Mouse (Mus musculus): ENCODE results near the gene Farp1. TPM values are rescaled to one million over a fixed set of nuclear protein-coding genes. Genes with fewer than 3 reads are reported as not detected.

Gene Farp1
- polyA plus RNA-seq, 1 experiment, result 42.6 TPM

DNA sequence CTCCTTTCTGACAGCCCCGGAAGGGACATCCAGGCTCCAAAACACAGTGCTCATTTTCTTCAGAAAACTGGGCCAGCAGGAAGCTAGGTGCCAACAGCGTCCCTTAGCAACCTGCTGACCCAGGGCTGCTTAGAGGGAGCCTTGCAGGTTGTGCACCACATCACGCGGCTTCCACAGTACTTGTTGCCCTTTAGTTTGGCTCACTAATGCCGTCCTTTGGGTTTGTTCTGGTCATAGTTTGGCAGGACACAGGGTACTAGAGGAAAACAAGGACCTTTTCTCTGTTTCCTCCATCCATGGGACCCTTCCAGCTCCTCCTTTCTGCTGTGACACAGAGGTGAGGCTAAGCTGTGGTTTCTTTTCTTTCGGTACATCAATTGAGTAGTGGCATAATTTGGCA lies 78.8 kb downstream of the Farp1 start:
- Histone ChIP-seq H3K79me2 (ENCODE audit: control insufficient read depth, insufficient read depth) (peaks cover 85% of the 10 kb centered on the region), H3K27me3 (ENCODE audit: control insufficient read depth, insufficient read depth, insufficient read length) (no peaks in the 10 kb centered on the region), H3K36me3 (ENCODE audit: control insufficient read depth, insufficient read depth) (peaks cover 18% of the 10 kb centered on the region), H3ac (ENCODE audit: control insufficient read depth, insufficient read length, low read depth) (no peak overlapping the region), H3K79me3 (ENCODE audit: low read depth) (peaks cover 25% of the 10 kb centered on the region), H3K4me3 (ENCODE audit: insufficient read depth, poor library complexity, severe bottlenecking) (no peak overlapping the region)
- TF ChIP-seq USF1 (IDR thresholded peaks at IDR 0.05; ENCODE audit: low read depth) (no peak), MAX (IDR thresholded peaks at IDR 0.05) (no peak), FOSL1 (IDR thresholded peaks at IDR 0.05; ENCODE audit: insufficient read depth, low read length, poor library complexity, severe bottlenecking) (no peak), MYOD1 (IDR thresholded peaks at IDR 0.05; ENCODE audit: control insufficient read depth, insufficient read length, low read depth) (no peak), CEBPB (IDR thresholded peaks at IDR 0.05; ENCODE audit: low read depth) (no peak), MYOG (IDR thresholded peaks at IDR 0.05; ENCODE audit: control insufficient read depth, extremely low read depth, insufficient read length) (no peak), CTCF (IDR thresholded peaks at IDR 0.05; ENCODE audit: control insufficient read depth, insufficient read depth, insufficient read length) (no peak)

GRCm38 (mm10) chr14:121116696-121117095 lies 81.7 kb downstream of the Farp1 start:
- H3K79me2 ChIP-seq (ENCODE audit: control insufficient read depth, insufficient read depth), result peaks cover 77% of the 10 kb centered on the region
- no peak overlapping the region for H3ac ChIP-seq (ENCODE audit: control insufficient read depth, insufficient read length, low read depth)
- H3K79me3 ChIP-seq (ENCODE audit: low read depth), result peaks cover 12% of the 10 kb centered on the region
- TF ChIP-seq MYOG (IDR thresholded peaks at IDR 0.05; ENCODE audit: control insufficient read depth, extremely low read depth, insufficient read length) (no peak), FOSL1 (IDR thresholded peaks at IDR 0.05; ENCODE audit: insufficient read depth, low read length, poor library complexity, severe bottlenecking) (no peak), MYOD1 (IDR thresholded peaks at IDR 0.05; ENCODE audit: control insufficient read depth, insufficient read length, low read depth) (no peak), MAX (IDR thresholded peaks at IDR 0.05) (no peak), USF1 (IDR thresholded peaks at IDR 0.05; ENCODE audit: low read depth) (no peak), CEBPB (IDR thresholded peaks at IDR 0.05; ENCODE audit: low read depth) (no peak), CTCF (IDR thresholded peaks at IDR 0.05; ENCODE audit: control insufficient read depth, insufficient read depth, insufficient read length) (no peak)
- H3K27me3 ChIP-seq (ENCODE audit: control insufficient read depth, insufficient read depth, insufficient read length), result no peaks in the 10 kb centered on the region
- H3K4me3 ChIP-seq (ENCODE audit: insufficient read depth, poor library complexity, severe bottlenecking), result no peak overlapping the region
- H3K36me3 ChIP-seq (ENCODE audit: control insufficient read depth, insufficient read depth), result peaks cover 36% of the 10 kb centered on the region

DNA sequence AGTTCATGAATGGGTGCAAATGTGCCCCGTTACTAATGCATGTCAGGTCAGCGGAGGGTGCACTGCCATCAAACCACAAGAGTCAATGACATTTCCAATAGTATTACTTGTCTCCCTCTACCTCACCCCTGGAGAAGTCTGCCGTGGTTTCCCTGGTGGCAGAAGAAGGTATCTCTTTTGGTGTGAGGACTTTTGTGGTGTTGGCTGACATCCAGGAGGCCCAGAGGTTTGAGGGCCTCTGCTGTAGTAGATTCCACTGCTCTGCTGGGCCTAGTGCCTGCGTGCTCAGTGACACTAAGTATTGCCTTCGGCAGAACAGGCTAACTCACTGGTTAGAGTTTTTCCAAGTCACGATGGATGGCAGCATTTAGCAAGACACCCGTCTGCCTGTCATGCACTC lies 83.9 kb downstream of the Farp1 start:
- H3K36me3 ChIP-seq (ENCODE audit: control insufficient read depth, insufficient read depth), result peaks cover 35% of the 10 kb centered on the region
- TF ChIP-seq CEBPB (IDR thresholded peaks at IDR 0.05; ENCODE audit: low read depth), result no peak
- TF ChIP-seq USF1 (IDR thresholded peaks at IDR 0.05; ENCODE audit: low read depth), result no peak
- no peak for TF ChIP-seq MYOD1 (IDR thresholded peaks at IDR 0.05; ENCODE audit: control insufficient read depth, insufficient read length, low read depth)
- no peak for TF ChIP-seq MYOG (IDR thresholded peaks at IDR 0.05; ENCODE audit: control insufficient read depth, extremely low read depth, insufficient read length)
- TF ChIP-seq FOSL1 (IDR thresholded peaks at IDR 0.05; ENCODE audit: insufficient read depth, low read length, poor library complexity, severe bottlenecking), result no peak
- no peak for TF ChIP-seq MAX (IDR thresholded peaks at IDR 0.05)
- TF ChIP-seq CTCF (IDR thresholded peaks at IDR 0.05; ENCODE audit: control insufficient read depth, insufficient read depth, insufficient read length), result no peak
- H3K79me3 ChIP-seq (ENCODE audit: low read depth), result peaks cover 7% of the 10 kb centered on the region
- H3ac ChIP-seq (ENCODE audit: control insufficient read depth, insufficient read length, low read depth), result no peak overlapping the region
- peaks cover 74% of the 10 kb centered on the region for H3K79me2 ChIP-seq (ENCODE audit: control insufficient read depth, insufficient read depth)
- H3K27me3 ChIP-seq (ENCODE audit: control insufficient read depth, insufficient read depth, insufficient read length), result no peaks in the 10 kb centered on the region
- no peak overlapping the region for H3K4me3 ChIP-seq (ENCODE audit: insufficient read depth, poor library complexity, severe bottlenecking)

DNA sequence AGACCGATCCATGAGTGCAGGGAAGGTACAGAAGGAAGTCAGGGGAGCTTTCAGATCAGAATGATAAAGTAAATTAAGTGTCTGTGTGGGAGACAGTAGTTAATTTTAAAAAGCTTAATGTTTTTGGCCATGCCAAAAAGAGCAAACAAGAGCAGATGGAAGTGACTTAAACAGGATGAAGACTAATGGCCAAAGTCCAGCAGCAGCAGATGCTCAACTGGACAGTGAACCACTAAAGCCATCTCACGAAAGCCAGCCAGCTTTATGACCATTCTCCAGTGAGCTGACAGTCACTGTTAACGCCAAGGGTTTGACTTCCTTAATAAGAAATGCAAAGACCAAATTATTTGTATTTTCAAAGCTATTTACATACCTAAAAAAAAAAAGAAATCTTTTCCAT lies 86.7 kb downstream of the Farp1 start:
- Histone ChIP-seq H3K27me3 (ENCODE audit: control insufficient read depth, insufficient read depth, insufficient read length) (no peaks in the 10 kb centered on the region), H3ac (ENCODE audit: control insufficient read depth, insufficient read length, low read depth) (no peak overlapping the region), H3K79me3 (ENCODE audit: low read depth) (peaks cover 18% of the 10 kb centered on the region), H3K79me2 (ENCODE audit: control insufficient read depth, insufficient read depth) (peaks cover 79% of the 10 kb centered on the region), H3K36me3 (ENCODE audit: control insufficient read depth, insufficient read depth) (peaks cover 24% of the 10 kb centered on the region), H3K4me3 (ENCODE audit: insufficient read depth, poor library complexity, severe bottlenecking) (no peak overlapping the region)
- TF ChIP-seq CEBPB (IDR thresholded peaks at IDR 0.05; ENCODE audit: low read depth), result no peak
- no peak for TF ChIP-seq MYOD1 (IDR thresholded peaks at IDR 0.05; ENCODE audit: control insufficient read depth, insufficient read length, low read depth)
- TF ChIP-seq MYOG (IDR thresholded peaks at IDR 0.05; ENCODE audit: control insufficient read depth, extremely low read depth, insufficient read length), result no peak
- TF ChIP-seq USF1 (IDR thresholded peaks at IDR 0.05; ENCODE audit: low read depth), result no peak
- no peak for TF ChIP-seq CTCF (IDR thresholded peaks at IDR 0.05; ENCODE audit: control insufficient read depth, insufficient read depth, insufficient read length)
- no peak for TF ChIP-seq MAX (IDR thresholded peaks at IDR 0.05)
- no peak for TF ChIP-seq FOSL1 (IDR thresholded peaks at IDR 0.05; ENCODE audit: insufficient read depth, low read length, poor library complexity, severe bottlenecking)

DNA sequence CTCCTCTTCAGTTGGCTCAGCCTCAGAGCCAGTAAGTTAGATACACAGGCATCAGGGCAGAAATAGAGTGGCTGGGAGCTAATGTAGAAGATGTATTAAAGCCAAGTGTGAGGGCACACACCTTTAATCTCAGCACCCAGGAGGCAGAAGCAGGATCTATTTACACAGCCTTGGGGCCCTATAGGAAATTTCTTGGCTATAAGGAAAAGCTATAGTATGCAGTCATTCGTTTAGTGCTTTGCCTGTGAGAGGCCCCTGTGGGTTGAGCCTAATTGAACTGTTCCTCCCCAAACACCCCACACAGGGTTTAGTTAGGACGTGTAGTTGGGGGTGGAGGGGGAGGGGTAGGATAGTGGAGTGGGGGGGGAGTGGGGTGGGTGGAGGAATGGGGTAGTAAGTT lies 87.9 kb downstream of the Farp1 start:
- no peak for TF ChIP-seq MYOD1 (IDR thresholded peaks at IDR 0.05; ENCODE audit: control insufficient read depth, insufficient read length, low read depth)
- no peak for TF ChIP-seq CEBPB (IDR thresholded peaks at IDR 0.05; ENCODE audit: low read depth)
- no peak for TF ChIP-seq FOSL1 (IDR thresholded peaks at IDR 0.05; ENCODE audit: insufficient read depth, low read length, poor library complexity, severe bottlenecking)
- TF ChIP-seq MAX (IDR thresholded peaks at IDR 0.05), result no peak
- no peak for TF ChIP-seq MYOG (IDR thresholded peaks at IDR 0.05; ENCODE audit: control insufficient read depth, extremely low read depth, insufficient read length)
- no peak for TF ChIP-seq USF1 (IDR thresholded peaks at IDR 0.05; ENCODE audit: low read depth)
- TF ChIP-seq CTCF (IDR thresholded peaks at IDR 0.05; ENCODE audit: control insufficient read depth, insufficient read depth, insufficient read length), result no peak
- no peak overlapping the region for H3ac ChIP-seq (ENCODE audit: control insufficient read depth, insufficient read length, low read depth)
- H3K36me3 ChIP-seq (ENCODE audit: control insufficient read depth, insufficient read depth), result peaks cover 22% of the 10 kb centered on the region
- peaks cover 18% of the 10 kb centered on the region for H3K79me3 ChIP-seq (ENCODE audit: low read depth)
- H3K79me2 ChIP-seq (ENCODE audit: control insufficient read depth, insufficient read depth), result peaks cover 81% of the 10 kb centered on the region
- H3K4me3 ChIP-seq (ENCODE audit: insufficient read depth, poor library complexity, severe bottlenecking), result no peak overlapping the region
- H3K27me3 ChIP-seq (ENCODE audit: control insufficient read depth, insufficient read depth, insufficient read length), result no peaks in the 10 kb centered on the region
